ENCODE assay signal across 24 mouse cellular contexts in genomic region chr17:85697976-85698375, GRCm38 (mm10). TPM values are rescaled to one million over a fixed set of nuclear protein-coding genes. Genes with fewer than 3 reads are reported as not detected.
DNase-seq lines count a peak whose midpoint lies in the region; ATAC-seq and TF ChIP-seq lines count a peak whose summit lies in the region.
"Had no signal": no experiment of that assay in that cellular context is flagged by ENCODE, and none has a peak within 500 bp of the region (broad histone marks: within the 10 kb centered on the region; RNA-seq: fewer than 3 reads in every experiment).

No protein-coding gene starts in this region.

- peaks cover 34% of the 10 kb centered on the region for H3K27me3 ChIP-seq in kidney, embryonic 16.5 days (ENCODE audit: insufficient read depth, low read length)
- peaks cover 25% of the 10 kb centered on the region for H3K27me3 ChIP-seq in stomach, embryonic 15.5 days (replicated peaks)
- no peaks in the 10 kb centered on the region; the same call in 1 of the 2 replicates for H3K27me3 ChIP-seq in stomach, postnatal 0 days (ENCODE audit: control insufficient read depth, insufficient read depth, low read length)

- no peak overlapping the region for H3K27ac ChIP-seq in kidney, embryonic 16.5 days (ENCODE audit: low read length)
- no peak overlapping the region for H3K27ac ChIP-seq in stomach, embryonic 15.5 days
- H3K27ac ChIP-seq in stomach, postnatal 0 days (replicated peaks), result no peak overlapping the region
- H3K27ac ChIP-seq: heart, embryonic 10.5 days; hindbrain, embryonic 13.5 days; intestine, embryonic 15.5 days; kidney, postnatal 0 days; layer of hippocampus, adult 2 months; midbrain, embryonic 12.5 days had no signal

- TF ChIP-seq EP300 in stomach, postnatal 0 days (optimal IDR thresholded peaks at IDR 0.05), result no peak

- H3K9me3 ChIP-seq in kidney, embryonic 16.5 days (ENCODE audit: low read length), result peaks cover 5% of the 10 kb centered on the region; the same call in 1 of the 2 replicates
- H3K9me3 ChIP-seq in stomach, embryonic 15.5 days, result no peaks in the 10 kb centered on the region
- H3K9me3 ChIP-seq in stomach, postnatal 0 days (ENCODE audit: control insufficient read depth, low read length), result 0 out of 2 replicates have a peak, but pooled peaks cover 2% of the 10 kb centered on the region
- H3K9me3 ChIP-seq: heart, embryonic 10.5 days; intestine, embryonic 15.5 days had no signal

- no peaks in the 10 kb centered on the region for H3K36me3 ChIP-seq in kidney, embryonic 16.5 days (ENCODE audit: insufficient read depth, low read length)
- H3K36me3 ChIP-seq in stomach, embryonic 15.5 days, result no peaks in the 10 kb centered on the region
- H3K36me3 ChIP-seq in stomach, postnatal 0 days (ENCODE audit: control insufficient read depth, insufficient read depth, low read length), result no peaks in the 10 kb centered on the region
- H3K36me3 ChIP-seq: heart, embryonic 10.5 days; hindbrain, embryonic 13.5 days; intestine, embryonic 15.5 days; midbrain, embryonic 12.5 days had no signal

- TF ChIP-seq CTCF in stomach, postnatal 0 days (IDR thresholded peaks at IDR 0.05; ENCODE audit: low read depth), result no peak

- H3K4me1 ChIP-seq in kidney, embryonic 16.5 days (ENCODE audit: insufficient read depth, low read length), result no peaks in the 10 kb centered on the region
- no peaks in the 10 kb centered on the region for H3K4me1 ChIP-seq in stomach, embryonic 15.5 days
- H3K4me1 ChIP-seq in stomach, postnatal 0 days (replicated peaks; ENCODE audit: control insufficient read depth, insufficient read depth), result no peaks in the 10 kb centered on the region
- H3K4me1 ChIP-seq: hindbrain, embryonic 13.5 days; intestine, embryonic 15.5 days; midbrain, embryonic 12.5 days had no signal

- ATAC-seq in kidney, embryonic 16.5 days (ENCODE audit: low FRiP score, low TSS enrichment), result peak; percentile 71
- peak; percentile 65; the same call in 1 of the 2 replicates for ATAC-seq in stomach, embryonic 15.5 days (ENCODE audit: insufficient read depth, low FRiP score, low read depth)
- ATAC-seq in stomach, postnatal 0 days (ENCODE audit: low FRiP score, low TSS enrichment), result no peak
- ATAC-seq in erythroid progenitor cell, adult 5-6 weeks (replicated peaks; ENCODE audit: low FRiP score, poor library complexity, severe bottlenecking), result peak; percentile 91
- ATAC-seq: forebrain, postnatal 0 days; intestine, embryonic 15.5 days had no signal

- no peak for DNase-seq in kidney, postnatal 36 days
- no peak for DNase-seq in stomach, postnatal 0 days (ENCODE audit: low spot score)
- DNase-seq in adrenal gland, adult 8-10 months, result no peak
- DNase-seq in MN1 (ENCODE audit: low spot score), result no peak
- DNase-seq: adrenal gland, adult 2 months; cerebellum, adult 9-11 months; forebrain, postnatal 0 days; heart, postnatal 14 days; layer of hippocampus, postnatal 36 days; liver; lung, adult 2 months; lung, postnatal 36 days; right cerebral cortex, postnatal 25 days; thymus, postnatal 25 days had no signal

- H3K4me2 ChIP-seq in kidney, embryonic 16.5 days (replicated peaks; ENCODE audit: low read depth, low read length), result no peak overlapping the region
- no peak overlapping the region for H3K4me2 ChIP-seq in stomach, embryonic 15.5 days
- no peak overlapping the region for H3K4me2 ChIP-seq in stomach, postnatal 0 days (replicated peaks; ENCODE audit: low read depth)
- H3K4me2 ChIP-seq: hindbrain, embryonic 13.5 days; intestine, embryonic 15.5 days; midbrain, embryonic 12.5 days had no signal

- H3K9ac ChIP-seq in kidney, embryonic 16.5 days (replicated peaks; ENCODE audit: low read length), result no peak overlapping the region
- H3K9ac ChIP-seq in stomach, embryonic 15.5 days, result no peak overlapping the region
- no peak overlapping the region for H3K9ac ChIP-seq in stomach, postnatal 0 days (ENCODE audit: low read length)
- H3K9ac ChIP-seq: forebrain, postnatal 0 days; hindbrain, embryonic 13.5 days; intestine, embryonic 15.5 days; midbrain, embryonic 12.5 days had no signal

- WGBS in kidney, embryonic 16.5 days, result 71% methylated on average over 1 of the region's 1 CpGs
- 75% methylated on average over 1 of the region's 1 CpGs for WGBS in stomach, embryonic 15.5 days
- WGBS in stomach, postnatal 0 days, result 43% methylated on average over 1 of the region's 1 CpGs

- no peak overlapping the region for H3K4me3 ChIP-seq in kidney, embryonic 16.5 days (ENCODE audit: low read length)
- H3K4me3 ChIP-seq in stomach, embryonic 15.5 days (replicated peaks), result no peak overlapping the region
- H3K4me3 ChIP-seq in stomach, postnatal 0 days (ENCODE audit: low read depth, low read length), result no peak overlapping the region
- H3K4me3 ChIP-seq: heart, embryonic 10.5 days; hindbrain, embryonic 13.5 days; intestine, embryonic 15.5 days; layer of hippocampus, adult 2 months; midbrain, embryonic 12.5 days had no signal

RNA-seq across cellular contexts. Expression of gene Six2, which starts 9.9 kb away (rescaled TPM):
- polyA plus RNA-seq in kidney, embryonic 16.5 days (2015; fragmentation: Nextera tagmentation; extraction: Ambion mirVana), result 13.3 and 15.9 TPM in 2 replicates
- polyA plus RNA-seq in stomach, embryonic 15.5 days (2015; fragmentation: Nextera tagmentation; extraction: Ambion mirVana), result 6.9 and 13.9 TPM in 2 replicates
- polyA plus RNA-seq in stomach, postnatal 0 days (2015; fragmentation: Nextera tagmentation; extraction: Ambion mirVana), result 2.6 and 4.0 TPM in 2 replicates
- not detected in 2 replicates for total RNA-seq in erythroid progenitor cell, adult 5-6 weeks (2015; ENCODE audit: low replicate concordance)
- not detected in 2 replicates for total RNA-seq in erythroid progenitor cell, adult 5-6 weeks (2017; ENCODE audit: low replicate concordance)
- under 1 TPM in 1 of 4 experiments, not detected in 3; 0.17 TPM for total RNA-seq in adrenal gland, adult 8-10 months (2022)
- total RNA-seq: adrenal gland, adult 2 months; neutrophil, adult 5-6 weeks had no signal
